Mouse (Mus musculus) left cerebral cortex, adult 2 months (tissue): ENCODE measurements around the gene Lrch1. TPM values are rescaled to one million over a fixed set of nuclear protein-coding genes. Genes with fewer than 3 reads are reported as not detected.

Experiments used
- DNase-seq, 2 experiments: peaks; one replicate each; pipeline ENCODE4 v3.0.0; 2021 to 2022; ENCODE audit warnings: low spot score in 2 of 2, mixed read lengths in 1 of 2; ENCODE audit errors: extremely low spot score in 1 of 2
- H3K27ac ChIP-seq: fragments of 200-600 bp; 2 replicates; pipeline ENCODE4 v1.8.1; 2022
- H3K4me3 ChIP-seq: fragments of 200-600 bp; 2 replicates; pipeline ENCODE4 v1.8.1; 2022
- CTCF ChIP-seq: fragments of 200-600 bp; IDR thresholded peaks from 2 replicates; pipeline ENCODE4 v1.8.1; 2022; ENCODE audit warnings: antibody characterized with exemption, mild to moderate bottlenecking, moderate library complexity
- intact Hi-C: fragments of 180-260 bp; cut with DNase I; formaldehyde crosslinking; loops from one replicate; pipeline ENCODE4 v1.15.1; 2025
- total RNA-seq, 2 experiments: library from RNA; stranded (reverse); gene quantifications; 2 replicates each; pipeline ENCODE4 v1.2.3; 2021

Lrch1 gene
- total RNA-seq, 2 experiments from 2014 or later: 14.8 to 16.3 TPM

GRCm38 (mm10) chr14:74814848-74815789 is 132.6 kb downstream of the Lrch1 start:
- Histone ChIP-seq H3K27ac (no peak overlapping the region), H3K4me3 (no peak overlapping the region)
- no peak for DNase-seq
- no peak for TF ChIP-seq CTCF
- intact Hi-C loops: no loop called here

GRCm38 (mm10) chr14:74811617-74812016 is 136.1 kb downstream of the Lrch1 start:
- H3K4me3 ChIP-seq: no peak overlapping the region
- TF ChIP-seq CTCF: no peak
- DNase-seq: no peak
- intact Hi-C loops: no loop called here
- no peak overlapping the region for H3K27ac ChIP-seq

- no peak for TF ChIP-seq CTCF
- DNase-seq: no peak
- Histone ChIP-seq H3K27ac (no peak overlapping the region), H3K4me3 (no peak overlapping the region)
- intact Hi-C loops: no loop called here
Observed at GRCm38 (mm10) chr14:74801961-74802360, 145.7 kb downstream of the Lrch1 start.

GRCm38 (mm10) chr14:74798063-74798890 is 149.4 kb downstream of the Lrch1 start:
- no peak for TF ChIP-seq CTCF

GRCm38 (mm10) chr14:74797386-74798062 is 150.2 kb downstream of the Lrch1 start:
- no peak for DNase-seq
- Histone ChIP-seq H3K4me3 (no peak overlapping the region), H3K27ac (no peak overlapping the region)
- TF ChIP-seq CTCF: no peak; the same call in 1 of the 2 replicates
- intact Hi-C loops: no loop called here

More at GRCm38 (mm10) chr14:74798063-74798890, 149.4 kb downstream of the Lrch1 start:
- intact Hi-C loops: no loop called here
- no peak overlapping the region for H3K27ac ChIP-seq
- DNase-seq: no peak
- no peak overlapping the region for H3K4me3 ChIP-seq

GRCm38 (mm10) chr14:74794931-74795330 is 152.7 kb downstream of the Lrch1 start:
- H3K4me3 ChIP-seq: no peak overlapping the region
- no peak overlapping the region for H3K27ac ChIP-seq
- intact Hi-C loops: no loop called here
- no peak for TF ChIP-seq CTCF
- DNase-seq: no peak

- no peak for DNase-seq
- Histone ChIP-seq H3K27ac (no peak overlapping the region), H3K4me3 (no peak overlapping the region)
- TF ChIP-seq CTCF: no peak
- intact Hi-C loops: no loop called here
Observed at GRCm38 (mm10) chr14:74792793-74793192, 154.9 kb downstream of the Lrch1 start.

- intact Hi-C loops: no loop called here
- Histone ChIP-seq H3K4me3 (no peak overlapping the region), H3K27ac (no peak overlapping the region)
- no peak for DNase-seq
- no peak for TF ChIP-seq CTCF
Observed at GRCm38 (mm10) chr14:74790535-74790934, 157.1 kb downstream of the Lrch1 start.

GRCm38 (mm10) chr14:74788766-74789165 is 158.9 kb downstream of the Lrch1 start:
- H3K4me3 ChIP-seq: no peak overlapping the region
- intact Hi-C loops: no loop called here
- no peak for DNase-seq
- TF ChIP-seq CTCF: peak; percentile 46
- H3K27ac ChIP-seq: no peak overlapping the region

- no peak for DNase-seq
- TF ChIP-seq CTCF: no peak
- intact Hi-C loops: no loop called here
- H3K4me3 ChIP-seq: no peak overlapping the region
- no peak overlapping the region for H3K27ac ChIP-seq
Observed at GRCm38 (mm10) chr14:74787717-74788116, 160.0 kb downstream of the Lrch1 start.

- DNase-seq: no peak
- intact Hi-C loops: no loop called here
- TF ChIP-seq CTCF: no peak
- no peak overlapping the region for H3K27ac ChIP-seq
- no peak overlapping the region for H3K4me3 ChIP-seq
Observed at GRCm38 (mm10) chr14:74784243-74784934, 163.3 kb downstream of the Lrch1 start.
